Mouse (Mus musculus): ENCODE results near the gene Atf7ip. TPM values are rescaled to one million over a fixed set of nuclear protein-coding genes. Genes with fewer than 3 reads are reported as not detected.

Gene Atf7ip
- polyA plus RNA-seq, 1 experiment: 37.2 TPM

- Histone ChIP-seq H3K4me1 (ENCODE audit: control insufficient read depth, insufficient read depth, low read length) (peaks cover 15% of the 10 kb centered on the region), H3K27ac (ENCODE audit: insufficient read depth, low read depth, low read length) (no peak overlapping the region), H3K4me3 (ENCODE audit: insufficient read depth, low read length) (no peak overlapping the region)
- no peak for TF ChIP-seq CTCF (IDR thresholded peaks at IDR 0.05; ENCODE audit: low read depth, low read length)
- no peak for TF ChIP-seq POLR2A (IDR thresholded peaks at IDR 0.05; ENCODE audit: borderline replicate concordance, low read depth, low read length)
Measured at GRCm38 (mm10) chr6:136548041-136548770, 42.2 kb downstream of the Atf7ip start.

DNA sequence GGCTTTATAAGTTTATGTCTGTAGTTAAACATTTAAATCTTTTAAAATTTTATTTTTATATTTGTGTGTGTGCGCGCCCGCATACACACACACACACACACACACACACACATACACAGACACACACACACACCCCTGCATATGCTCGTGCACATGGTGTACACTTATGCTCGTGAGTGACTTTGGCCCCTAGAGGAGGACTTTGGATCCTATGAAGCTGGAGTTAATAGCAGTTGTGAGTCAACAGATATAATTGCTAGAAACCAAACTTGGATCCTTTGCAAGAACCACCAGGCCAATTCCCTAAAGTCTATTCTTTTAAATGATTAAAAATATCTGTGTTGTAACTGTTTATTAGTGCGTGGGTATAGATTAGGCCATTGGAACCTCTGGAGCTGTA is 42.8 kb downstream of the Atf7ip start:
- no peak for TF ChIP-seq CTCF (IDR thresholded peaks at IDR 0.05; ENCODE audit: low read depth, low read length)
- no peak for TF ChIP-seq POLR2A (IDR thresholded peaks at IDR 0.05; ENCODE audit: borderline replicate concordance, low read depth, low read length)
- H3K27ac ChIP-seq (ENCODE audit: insufficient read depth, low read depth, low read length): no peak overlapping the region
- no peak overlapping the region for H3K4me3 ChIP-seq (ENCODE audit: insufficient read depth, low read length)
- H3K4me1 ChIP-seq (ENCODE audit: control insufficient read depth, insufficient read depth, low read length): peaks cover 13% of the 10 kb centered on the region

GRCm38 (mm10) chr6:136549606-136550005 is 43.6 kb downstream of the Atf7ip start:
- H3K27ac ChIP-seq (ENCODE audit: insufficient read depth, low read depth, low read length): no peak overlapping the region
- H3K4me3 ChIP-seq (ENCODE audit: insufficient read depth, low read length): no peak overlapping the region
- no peak for TF ChIP-seq POLR2A (IDR thresholded peaks at IDR 0.05; ENCODE audit: borderline replicate concordance, low read depth, low read length)
- TF ChIP-seq CTCF (IDR thresholded peaks at IDR 0.05; ENCODE audit: low read depth, low read length): no peak
- H3K4me1 ChIP-seq (ENCODE audit: control insufficient read depth, insufficient read depth, low read length): peaks cover 15% of the 10 kb centered on the region

- no peak for TF ChIP-seq POLR2A (IDR thresholded peaks at IDR 0.05; ENCODE audit: borderline replicate concordance, low read depth, low read length)
- TF ChIP-seq CTCF (IDR thresholded peaks at IDR 0.05; ENCODE audit: low read depth, low read length): no peak
- peak overlapping the region; percentile 50 for H3K27ac ChIP-seq (ENCODE audit: insufficient read depth, low read depth, low read length)
- H3K4me1 ChIP-seq (ENCODE audit: control insufficient read depth, insufficient read depth, low read length): peaks cover 22% of the 10 kb centered on the region
- peak overlapping the region; percentile 30 for H3K4me3 ChIP-seq (ENCODE audit: insufficient read depth, low read length)
Measured at GRCm38 (mm10) chr6:136550596-136551304, 44.8 kb downstream of the Atf7ip start.

DNA sequence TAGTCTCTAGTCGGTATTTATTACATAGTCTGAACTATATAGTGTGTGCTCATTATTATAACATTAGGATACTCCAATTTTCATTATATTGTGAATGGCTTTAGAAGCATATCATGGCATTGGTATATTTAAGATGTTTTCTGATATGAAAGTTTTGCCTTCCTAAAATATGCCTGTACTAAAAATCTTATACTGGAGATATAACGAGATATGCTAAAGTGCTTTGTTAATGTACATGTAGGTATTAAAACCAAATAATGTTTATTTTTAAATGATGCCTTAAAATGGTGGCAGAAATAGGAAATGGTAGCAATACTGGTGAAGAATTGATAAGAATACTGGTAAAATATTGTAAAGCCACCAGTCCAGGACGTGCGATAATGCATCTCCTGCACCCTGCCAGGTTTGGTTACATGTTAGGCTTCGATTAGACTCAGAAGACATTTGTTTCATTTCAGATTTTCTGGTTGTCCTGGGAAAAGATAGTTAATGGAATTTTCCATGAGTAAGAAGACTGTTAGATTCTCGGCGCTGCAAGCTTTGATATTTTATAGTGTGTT is 45.7 kb downstream of the Atf7ip start:
- no peak overlapping the region for H3K4me3 ChIP-seq (ENCODE audit: insufficient read depth, low read length)
- TF ChIP-seq CTCF (IDR thresholded peaks at IDR 0.05; ENCODE audit: low read depth, low read length): no peak
- TF ChIP-seq POLR2A (IDR thresholded peaks at IDR 0.05; ENCODE audit: borderline replicate concordance, low read depth, low read length): no peak
- no peak overlapping the region for H3K27ac ChIP-seq (ENCODE audit: insufficient read depth, low read depth, low read length)
- H3K4me1 ChIP-seq (ENCODE audit: control insufficient read depth, insufficient read depth, low read length): peaks cover 22% of the 10 kb centered on the region

- TF ChIP-seq POLR2A (IDR thresholded peaks at IDR 0.05; ENCODE audit: borderline replicate concordance, low read depth, low read length): no peak
- Histone ChIP-seq H3K4me1 (ENCODE audit: control insufficient read depth, insufficient read depth, low read length) (peaks cover 20% of the 10 kb centered on the region), H3K4me3 (ENCODE audit: insufficient read depth, low read length) (no peak overlapping the region), H3K27ac (ENCODE audit: insufficient read depth, low read depth, low read length) (peak overlapping the region; percentile 16; the same call in 1 of the 2 replicates)
Measured at GRCm38 (mm10) chr6:136553156-136553555, 47.2 kb downstream of the Atf7ip start.

DNA sequence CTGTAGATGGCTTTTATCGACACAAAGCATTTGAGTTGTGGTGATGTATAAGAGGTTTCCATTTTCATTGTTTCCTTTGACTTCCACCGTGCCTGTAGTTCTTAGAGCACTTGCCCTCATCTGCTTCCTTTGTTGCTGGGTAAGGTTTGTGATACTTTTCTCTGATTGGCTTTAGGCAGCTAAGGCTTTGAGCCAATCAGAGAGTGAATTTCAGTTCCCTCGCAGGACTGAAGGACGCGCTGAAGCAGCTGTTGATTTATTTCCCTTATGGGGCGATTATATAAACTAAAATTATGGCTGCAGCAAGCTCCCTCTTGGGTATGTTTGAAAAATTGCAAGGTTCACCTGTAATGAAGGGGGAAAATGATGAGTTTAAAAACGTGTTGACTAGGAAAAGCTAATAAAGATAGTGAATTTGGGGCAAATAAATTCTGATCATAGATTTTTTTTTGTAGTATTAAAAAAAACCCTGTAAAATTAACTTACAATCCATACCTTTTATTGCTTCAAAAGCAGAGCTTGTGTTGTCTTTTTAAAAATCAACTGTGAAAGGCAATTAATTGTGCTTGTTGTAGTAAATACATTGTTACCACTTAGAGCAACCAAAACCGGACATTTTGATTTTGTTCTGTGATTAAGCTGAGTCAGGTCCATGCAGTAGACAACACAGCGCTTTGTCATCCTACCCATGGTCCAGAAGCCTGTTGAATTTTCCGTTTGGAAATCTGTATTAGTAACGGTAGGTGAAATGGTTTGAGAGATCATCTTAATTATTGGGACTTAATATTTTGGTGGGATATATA is 48.0 kb downstream of the Atf7ip start:
- Histone ChIP-seq H3K4me1 (ENCODE audit: control insufficient read depth, insufficient read depth, low read length) (peaks cover 14% of the 10 kb centered on the region), H3K27ac (ENCODE audit: insufficient read depth, low read depth, low read length) (peak overlapping the region; percentile 69), H3K4me3 (ENCODE audit: insufficient read depth, low read length) (no peak overlapping the region)
- TF ChIP-seq CTCF (IDR thresholded peaks at IDR 0.05; ENCODE audit: low read depth, low read length) (no peak), POLR2A (IDR thresholded peaks at IDR 0.05; ENCODE audit: borderline replicate concordance, low read depth, low read length) (no peak)

DNA sequence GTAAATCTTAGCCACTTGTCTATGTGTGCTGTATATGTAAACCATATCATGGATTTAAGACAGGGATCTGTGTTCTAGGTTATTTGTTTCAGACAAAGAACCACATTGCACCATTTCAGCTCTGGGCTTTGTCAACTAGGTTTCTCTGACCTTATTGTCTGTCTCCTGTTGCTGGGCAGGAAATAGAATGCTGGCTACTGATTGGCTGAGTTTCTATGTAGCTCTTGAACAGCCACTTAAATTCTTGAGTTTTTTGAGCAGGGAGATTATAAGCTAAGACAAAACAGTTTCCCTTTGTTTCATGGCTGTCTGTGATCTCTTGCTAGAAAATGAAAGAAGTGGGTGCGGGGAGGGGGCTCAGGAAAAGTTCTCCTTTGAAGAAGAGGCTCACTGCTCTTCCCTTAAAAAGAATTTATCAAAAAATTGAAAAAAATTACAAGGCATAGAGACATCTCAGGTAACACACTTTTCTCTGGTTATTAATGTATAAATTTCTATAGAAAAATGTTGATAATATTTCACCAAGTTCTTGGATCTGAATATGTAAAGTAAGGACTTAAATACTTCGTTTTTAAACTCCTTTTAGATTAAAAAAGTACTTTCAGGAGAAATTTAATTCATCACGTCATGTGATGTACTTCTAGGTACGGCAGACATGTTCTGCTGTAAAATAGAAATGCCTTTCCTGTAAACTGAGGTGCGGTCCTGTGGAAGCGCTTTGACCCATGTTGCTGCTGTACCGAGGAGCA is 49.0 kb downstream of the Atf7ip start:
- TF ChIP-seq CTCF (IDR thresholded peaks at IDR 0.05; ENCODE audit: low read depth, low read length) (no peak), POLR2A (IDR thresholded peaks at IDR 0.05; ENCODE audit: borderline replicate concordance, low read depth, low read length) (no peak)
- Histone ChIP-seq H3K4me1 (ENCODE audit: control insufficient read depth, insufficient read depth, low read length) (peaks cover 14% of the 10 kb centered on the region), H3K4me3 (ENCODE audit: insufficient read depth, low read length) (no peak overlapping the region), H3K27ac (ENCODE audit: insufficient read depth, low read depth, low read length) (peak overlapping the region; percentile 47)

- TF ChIP-seq POLR2A (IDR thresholded peaks at IDR 0.05; ENCODE audit: borderline replicate concordance, low read depth, low read length) (no peak), CTCF (IDR thresholded peaks at IDR 0.05; ENCODE audit: low read depth, low read length) (no peak)
- H3K4me3 ChIP-seq (ENCODE audit: insufficient read depth, low read length): no peak overlapping the region
- H3K27ac ChIP-seq (ENCODE audit: insufficient read depth, low read depth, low read length): no peak overlapping the region
- H3K4me1 ChIP-seq (ENCODE audit: control insufficient read depth, insufficient read depth, low read length): peaks cover 13% of the 10 kb centered on the region
Measured at GRCm38 (mm10) chr6:136555523-136555915, 49.6 kb downstream of the Atf7ip start.

Measured in bone marrow macrophage, adult 2 months (primary cell).